12 mouse cellular contexts compared by ENCODE assay signal in the genomic region with DNA sequence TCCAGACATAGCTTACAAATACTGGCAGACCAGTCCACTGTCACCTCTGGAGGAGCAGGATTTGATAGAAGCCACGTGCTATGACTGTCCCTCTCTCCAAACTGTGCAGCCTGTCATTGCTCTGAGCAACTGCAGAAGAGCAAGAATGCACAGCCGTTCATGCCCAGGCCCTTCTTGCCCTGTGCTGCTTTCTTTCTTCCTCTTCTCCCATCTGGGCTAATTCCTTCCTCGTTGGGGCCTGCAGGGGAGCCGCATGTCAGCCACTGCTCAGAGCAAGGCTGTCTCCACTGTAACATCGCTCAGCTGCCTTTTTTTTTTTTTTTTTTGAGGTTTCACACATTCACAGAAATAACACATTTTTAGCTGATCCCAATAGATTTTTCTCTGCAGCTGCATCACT.
DNase-seq lines count a peak whose midpoint lies in the region; ATAC-seq and TF ChIP-seq lines count a peak whose summit lies in the region.
"Had no signal": no experiment of that assay in that cellular context is flagged by ENCODE, and none has a peak within 500 bp of the region (broad histone marks: within the 10 kb centered on the region; RNA-seq: fewer than 3 reads in every experiment).

No protein-coding gene starts in this region.

- DNase-seq in heart, adult 18-20 months, result no peak
- DNase-seq in thymus, adult 2 months, result no peak
- DNase-seq in thymus, postnatal 4 days, result no peak
- DNase-seq in telencephalon, adult 2 months (ENCODE audit: low read depth, low spot score), result peak; percentile 46
- no peak for DNase-seq in urinary bladder, adult 2 months (ENCODE audit: low spot score)
- DNase-seq in embryo, embryonic 10.5 days (ENCODE audit: low spot score), result no peak
- DNase-seq: heart, postnatal 36 days; liver had no signal

- H3K27me3 ChIP-seq in heart, embryonic 13.5 days (replicated peaks), result no peaks in the 10 kb centered on the region
- H3K27me3 ChIP-seq in thymus, adult 2 months (ENCODE audit: control insufficient read depth, insufficient read depth, low read length), result no peaks in the 10 kb centered on the region
- no peaks in the 10 kb centered on the region for H3K27me3 ChIP-seq in megakaryocyte, embryonic 14.5 days (replicated peaks)
- H3K27me3 ChIP-seq: midbrain, embryonic 12.5 days; Patski had no signal

- no peak for TF ChIP-seq POLR2A in thymus, adult 2 months (IDR thresholded peaks at IDR 0.05; ENCODE audit: control insufficient read depth, extremely low read depth, insufficient read depth, low read length, poor library complexity)

- H3K9ac ChIP-seq in heart, embryonic 13.5 days, result peak overlapping the region; percentile 25; the same call in 1 of the 2 replicates
- H3K9ac ChIP-seq: midbrain, embryonic 12.5 days had no signal

- peaks cover 45% of the 10 kb centered on the region for H3K36me3 ChIP-seq in heart, embryonic 13.5 days
- peaks cover 23% of the 10 kb centered on the region for H3K36me3 ChIP-seq in thymus, adult 2 months (ENCODE audit: control insufficient read depth, insufficient read depth, low read length)
- H3K36me3 ChIP-seq in megakaryocyte, embryonic 14.5 days (replicated peaks; ENCODE audit: low read length), result peaks cover 85% of the 10 kb centered on the region

- H3K4me1 ChIP-seq in heart, embryonic 13.5 days, result peaks cover 34% of the 10 kb centered on the region
- peaks cover 16% of the 10 kb centered on the region for H3K4me1 ChIP-seq in thymus, adult 2 months (replicated peaks; ENCODE audit: control insufficient read depth, insufficient read depth, low read length)
- H3K4me1 ChIP-seq in megakaryocyte, embryonic 14.5 days, result peaks cover 68% of the 10 kb centered on the region

- H3K9me3 ChIP-seq in heart, embryonic 13.5 days, result no peaks in the 10 kb centered on the region
- H3K9me3 ChIP-seq in megakaryocyte, embryonic 14.5 days, result no peaks in the 10 kb centered on the region
- H3K9me3 ChIP-seq: midbrain, embryonic 12.5 days had no signal

- no peak for ATAC-seq in heart, embryonic 13.5 days (ENCODE audit: extremely low read depth, insufficient number of reproducible peaks, low FRiP score, low TSS enrichment)
- ATAC-seq: Patski had no signal

- H3K4me2 ChIP-seq in heart, embryonic 13.5 days, result no peak overlapping the region
- H3K4me2 ChIP-seq: midbrain, embryonic 12.5 days had no signal

- no peak for TF ChIP-seq CTCF in thymus, adult 2 months (IDR thresholded peaks at IDR 0.05; ENCODE audit: borderline replicate concordance, control insufficient read depth, extremely low read depth, insufficient read depth, low read length, poor library complexity)

- no peak overlapping the region for H3K27ac ChIP-seq in heart, embryonic 13.5 days (replicated peaks)
- peak overlapping the region; percentile 4; the same call in 1 of the 2 replicates for H3K27ac ChIP-seq in thymus, adult 2 months (ENCODE audit: control insufficient read depth, insufficient read depth, low read length)

- WGBS in heart, embryonic 13.5 days, result 35% methylated on average over 5 of the region's 5 CpGs
- WGBS in thymus, adult 2 months, result 6% methylated on average over 5 of the region's 5 CpGs

- no peak overlapping the region for H3K4me3 ChIP-seq in heart, embryonic 13.5 days
- H3K4me3 ChIP-seq in thymus, adult 2 months (ENCODE audit: control insufficient read depth, insufficient read depth, low read length), result no peak overlapping the region
- peak overlapping the region; percentile 46 for H3K4me3 ChIP-seq in megakaryocyte, embryonic 14.5 days (replicated peaks)
- H3K4me3 ChIP-seq: midbrain, embryonic 12.5 days had no signal
